Mouse (Mus musculus) neural tube, embryonic 15.5 days (tissue): ENCODE measurements at regions not wholly inside any gene's neighbourhood (a gene's known extent, or its start where the extent isn't known, plus 50 kb on each side); places are given as distances from the start of the nearest gene placed in this dataset.

Source experiments
- ATAC-seq: fragments of 200-750 bp; cut with Nextera tagmentation; 2 replicates; pipeline ENCODE4 v1.8.0; 2017; ENCODE audit warnings: mild to moderate bottlenecking, moderate TSS enrichment, moderate library complexity; ENCODE audit not compliant: low FRiP score
- H3K27ac ChIP-seq: fragments of 300-500 bp; sonication (generic); replicated peaks from 2 replicates; pipeline ENCODE4 v1.5.1; 2015; ENCODE audit warnings: mild to moderate bottlenecking, inconsistent platforms
- H3K27me3 ChIP-seq: fragments of 300-500 bp; sonication (generic); replicated peaks from 2 replicates; pipeline ENCODE4 v1.6.1; 2015; ENCODE audit warnings: inconsistent platforms
- H3K36me3 ChIP-seq: fragments of 300-500 bp; sonication (generic); 2 replicates; pipeline ENCODE4 v1.6.1; 2015; ENCODE audit warnings: inconsistent platforms
- H3K4me1 ChIP-seq: fragments of 300-500 bp; sonication (generic); 2 replicates; pipeline ENCODE4 v1.6.1; 2015; ENCODE audit warnings: inconsistent platforms
- H3K4me2 ChIP-seq: fragments of 300-500 bp; sonication (generic); 2 replicates; pipeline ENCODE4 v1.6.1; 2015; ENCODE audit warnings: inconsistent platforms, mild to moderate bottlenecking, moderate library complexity
- H3K4me3 ChIP-seq: fragments of 300-500 bp; sonication (generic); replicated peaks from 2 replicates; pipeline ENCODE4 v1.5.1; 2015; ENCODE audit warnings: mild to moderate bottlenecking, inconsistent platforms
- H3K9ac ChIP-seq: fragments of 300-500 bp; sonication (generic); replicated peaks from 2 replicates; pipeline ENCODE4 v1.6.1; 2015; ENCODE audit warnings: mild to moderate bottlenecking, inconsistent platforms
- H3K9me3 ChIP-seq: fragments of 300-500 bp; sonication (generic); replicated peaks from 2 replicates; pipeline ENCODE4 v1.6.1; 2016; ENCODE audit warnings: inconsistent platforms
- WGBS: fragments of 180-500 bp; shearing (Covaris S2); methylation state at CpG from one replicate; pipeline ENCODE4 v1.1.7; 2015; ENCODE audit warnings: mixed read lengths; 5-methylcytosine and 5-hydroxymethylcytosine counted together

- Histone ChIP-seq H3K4me2 (no peak overlapping the region), H3K27me3 (0 out of 2 replicates have a peak, but pooled peaks cover 3% of the 10 kb centered on the region), H3K9ac (no peak overlapping the region), H3K36me3 (no peaks in the 10 kb centered on the region), H3K4me1 (0 out of 2 replicates have a peak, but pooled peaks cover 12% of the 10 kb centered on the region), H3K9me3 (no peaks in the 10 kb centered on the region), H3K27ac (no peak overlapping the region), H3K4me3 (no peak overlapping the region)
- 85% methylated on average over 6 of the region's 6 CpGs for WGBS
- ATAC-seq = no peak
These were observed 96.2 kb downstream of the Pdgfra start for GRCm38 (mm10) chr5:75248279-75248678.

GRCm38 (mm10) chr5:75249671-75250070, 97.6 kb downstream of the Pdgfra start:
- Histone ChIP-seq H3K9me3 (no peaks in the 10 kb centered on the region), H3K4me3 (no peak overlapping the region), H3K27me3 (0 out of 2 replicates have a peak, but pooled peaks cover 3% of the 10 kb centered on the region), H3K9ac (no peak overlapping the region), H3K36me3 (no peaks in the 10 kb centered on the region), H3K27ac (no peak overlapping the region), H3K4me2 (no peak overlapping the region), H3K4me1 (0 out of 2 replicates have a peak, but pooled peaks cover 12% of the 10 kb centered on the region)
- no peak for ATAC-seq
- 86% methylated on average over 3 of the region's 3 CpGs for WGBS

- ATAC-seq = no peak
- Histone ChIP-seq H3K9me3 (no peaks in the 10 kb centered on the region), H3K9ac (no peak overlapping the region), H3K27ac (no peak overlapping the region), H3K27me3 (no peaks in the 10 kb centered on the region), H3K4me2 (no peak overlapping the region), H3K36me3 (no peaks in the 10 kb centered on the region), H3K4me3 (no peak overlapping the region), H3K4me1 (no peaks in the 10 kb centered on the region)
- WGBS = 79% methylated on average over 7 of the region's 7 CpGs
These were observed 101.3 kb downstream of the Pdgfra start for GRCm38 (mm10) chr5:75253349-75253748.

GRCm38 (mm10) chr5:75253830-75254229, 101.7 kb downstream of the Pdgfra start:
- 91% methylated on average over 5 of the region's 5 CpGs for WGBS
- H3K9me3 ChIP-seq = no peaks in the 10 kb centered on the region
- no peak overlapping the region for H3K4me2 ChIP-seq
- H3K9ac ChIP-seq = no peak overlapping the region
- no peak overlapping the region for H3K27ac ChIP-seq
- H3K36me3 ChIP-seq = no peaks in the 10 kb centered on the region
- H3K4me3 ChIP-seq = no peak overlapping the region
- no peaks in the 10 kb centered on the region for H3K4me1 ChIP-seq
- H3K27me3 ChIP-seq = no peaks in the 10 kb centered on the region
- no peak for ATAC-seq

GRCm38 (mm10) chr5:75256186-75256585, 104.1 kb downstream of the Pdgfra start:
- Histone ChIP-seq H3K9ac (no peak overlapping the region), H3K27me3 (no peaks in the 10 kb centered on the region), H3K27ac (no peak overlapping the region), H3K4me2 (no peak overlapping the region), H3K9me3 (no peaks in the 10 kb centered on the region), H3K4me1 (no peaks in the 10 kb centered on the region), H3K36me3 (no peaks in the 10 kb centered on the region), H3K4me3 (no peak overlapping the region)
- no peak for ATAC-seq
- WGBS = 75% methylated on average over 4 of the region's 4 CpGs

GRCm38 (mm10) chr5:75257067-75257466, 105.0 kb downstream of the Pdgfra start:
- no peak overlapping the region for H3K27ac ChIP-seq
- no peaks in the 10 kb centered on the region for H3K9me3 ChIP-seq
- no peaks in the 10 kb centered on the region for H3K4me1 ChIP-seq
- WGBS = 73% methylated on average over 2 of the region's 2 CpGs
- no peaks in the 10 kb centered on the region for H3K36me3 ChIP-seq
- H3K27me3 ChIP-seq = no peaks in the 10 kb centered on the region
- no peak overlapping the region for H3K9ac ChIP-seq
- no peak overlapping the region for H3K4me3 ChIP-seq
- no peak for ATAC-seq
- H3K4me2 ChIP-seq = no peak overlapping the region

- Histone ChIP-seq H3K4me1 (no peaks in the 10 kb centered on the region), H3K9me3 (no peaks in the 10 kb centered on the region), H3K27me3 (no peaks in the 10 kb centered on the region), H3K36me3 (no peaks in the 10 kb centered on the region), H3K27ac (no peak overlapping the region), H3K4me3 (no peak overlapping the region), H3K9ac (no peak overlapping the region), H3K4me2 (no peak overlapping the region)
- 91% methylated on average over 10 of the region's 10 CpGs for WGBS
- no peak for ATAC-seq
These were observed 108.2 kb downstream of the Pdgfra start for GRCm38 (mm10) chr5:75260247-75260646.

GRCm38 (mm10) chr5:75266111-75266676, 114.1 kb downstream of the Pdgfra start:
- H3K4me2 ChIP-seq = no peak overlapping the region
- H3K4me3 ChIP-seq = no peak overlapping the region
- H3K9me3 ChIP-seq = no peaks in the 10 kb centered on the region
- H3K27ac ChIP-seq = no peak overlapping the region
- H3K4me1 ChIP-seq = no peaks in the 10 kb centered on the region
- no peaks in the 10 kb centered on the region for H3K27me3 ChIP-seq
- no peak overlapping the region for H3K9ac ChIP-seq
- 55% methylated on average over 7 of the region's 7 CpGs for WGBS
- ATAC-seq = no peak
- H3K36me3 ChIP-seq = no peaks in the 10 kb centered on the region

- Histone ChIP-seq H3K27ac (no peak overlapping the region), H3K9me3 (no peaks in the 10 kb centered on the region), H3K9ac (no peak overlapping the region), H3K27me3 (no peaks in the 10 kb centered on the region), H3K4me1 (no peaks in the 10 kb centered on the region), H3K4me2 (no peak overlapping the region), H3K36me3 (no peaks in the 10 kb centered on the region), H3K4me3 (no peak overlapping the region)
- no peak for ATAC-seq
- 83% methylated on average over 4 of the region's 4 CpGs for WGBS
These were observed 114.8 kb downstream of the Pdgfra start for GRCm38 (mm10) chr5:75266871-75267270.

GRCm38 (mm10) chr5:75267766-75268165, 115.7 kb downstream of the Pdgfra start:
- H3K4me1 ChIP-seq = no peaks in the 10 kb centered on the region
- no peaks in the 10 kb centered on the region for H3K9me3 ChIP-seq
- 89% methylated on average over 3 of the region's 3 CpGs for WGBS
- H3K4me2 ChIP-seq = no peak overlapping the region
- no peaks in the 10 kb centered on the region for H3K27me3 ChIP-seq
- H3K36me3 ChIP-seq = no peaks in the 10 kb centered on the region
- no peak for ATAC-seq
- no peak overlapping the region for H3K4me3 ChIP-seq
- no peak overlapping the region for H3K27ac ChIP-seq
- no peak overlapping the region for H3K9ac ChIP-seq

GRCm38 (mm10) chr5:75278041-75278440, 125.9 kb downstream of the Pdgfra start:
- Histone ChIP-seq H3K36me3 (no peaks in the 10 kb centered on the region), H3K9ac (no peak overlapping the region), H3K4me3 (no peak overlapping the region), H3K4me2 (no peak overlapping the region), H3K27me3 (no peaks in the 10 kb centered on the region), H3K27ac (no peak overlapping the region), H3K4me1 (no peaks in the 10 kb centered on the region), H3K9me3 (no peaks in the 10 kb centered on the region)
- ATAC-seq = no peak
- WGBS = 93% methylated on average over 3 of the region's 3 CpGs

GRCm38 (mm10) chr5:75279561-75280171, 127.6 kb downstream of the Pdgfra start:
- WGBS = 88% methylated on average over 1 of the region's 1 CpGs
- no peak for ATAC-seq
- Histone ChIP-seq H3K36me3 (no peaks in the 10 kb centered on the region), H3K4me2 (no peak overlapping the region), H3K9ac (no peak overlapping the region), H3K27ac (no peak overlapping the region), H3K9me3 (no peaks in the 10 kb centered on the region), H3K4me1 (no peaks in the 10 kb centered on the region), H3K27me3 (no peaks in the 10 kb centered on the region), H3K4me3 (no peak overlapping the region)
